Mouse (Mus musculus) bone marrow, adult 2 months (tissue): ENCODE results near the gene Dld. TPM values are rescaled to one million over a fixed set of nuclear protein-coding genes. Genes with fewer than 3 reads are reported as not detected.

Experiments used
- H3K27ac ChIP-seq: fragments of 200-500 bp; 2 replicates; pipeline ENCODE4 v1.5.1; 2012; ENCODE audit warnings: low read depth, mild to moderate bottlenecking, control low read depth, inconsistent platforms, low read length; ENCODE audit not compliant: control insufficient read depth, poor library complexity, insufficient read depth
- H3K4me1 ChIP-seq: fragments of 200-500 bp; 2 replicates; pipeline ENCODE4 v1.6.1; 2011; ENCODE audit warnings: low read length; ENCODE audit not compliant: control insufficient read depth, insufficient read depth
- H3K4me3 ChIP-seq: fragments of 200-500 bp; replicated peaks from 2 replicates; pipeline ENCODE3; 2011; ENCODE audit warnings: mild to moderate bottlenecking, low read depth, low read length, control low read depth; ENCODE audit not compliant: control insufficient read depth
- CTCF ChIP-seq: fragments of 200-500 bp; IDR thresholded peaks from 2 replicates; pipeline ENCODE4 v1.5.1; 2011; ENCODE audit warnings: low read length, control low read depth; ENCODE audit not compliant: control insufficient read depth, insufficient read depth
- POLR2A ChIP-seq: fragments of 200-500 bp; IDR thresholded peaks from 2 replicates; pipeline ENCODE4 v1.6.1; 2011; ENCODE audit warnings: low read depth, mild to moderate bottlenecking, control low read depth, low read length, borderline replicate concordance; ENCODE audit not compliant: control insufficient read depth
- WGBS: fragments of 180-500 bp; shearing (Covaris S2); methylation state at CpG from one replicate; pipeline ENCODE4 v1.1.7; 2018; 5-methylcytosine and 5-hydroxymethylcytosine counted together
- polyA plus RNA-seq: library from polyadenylated mRNA; stranded (reverse); fragments of >200 nt; gene quantifications from 2 replicates; pipeline ENCODE4 v1.2.4, GENCODE M21; 2011; ENCODE audit warnings: low replicate concordance; ENCODE audit not compliant: missing spikeins, insufficient read depth, insufficient read length

Dld gene
- 28.1 and 46.6 TPM in 2 replicates for polyA plus RNA-seq

DNA sequence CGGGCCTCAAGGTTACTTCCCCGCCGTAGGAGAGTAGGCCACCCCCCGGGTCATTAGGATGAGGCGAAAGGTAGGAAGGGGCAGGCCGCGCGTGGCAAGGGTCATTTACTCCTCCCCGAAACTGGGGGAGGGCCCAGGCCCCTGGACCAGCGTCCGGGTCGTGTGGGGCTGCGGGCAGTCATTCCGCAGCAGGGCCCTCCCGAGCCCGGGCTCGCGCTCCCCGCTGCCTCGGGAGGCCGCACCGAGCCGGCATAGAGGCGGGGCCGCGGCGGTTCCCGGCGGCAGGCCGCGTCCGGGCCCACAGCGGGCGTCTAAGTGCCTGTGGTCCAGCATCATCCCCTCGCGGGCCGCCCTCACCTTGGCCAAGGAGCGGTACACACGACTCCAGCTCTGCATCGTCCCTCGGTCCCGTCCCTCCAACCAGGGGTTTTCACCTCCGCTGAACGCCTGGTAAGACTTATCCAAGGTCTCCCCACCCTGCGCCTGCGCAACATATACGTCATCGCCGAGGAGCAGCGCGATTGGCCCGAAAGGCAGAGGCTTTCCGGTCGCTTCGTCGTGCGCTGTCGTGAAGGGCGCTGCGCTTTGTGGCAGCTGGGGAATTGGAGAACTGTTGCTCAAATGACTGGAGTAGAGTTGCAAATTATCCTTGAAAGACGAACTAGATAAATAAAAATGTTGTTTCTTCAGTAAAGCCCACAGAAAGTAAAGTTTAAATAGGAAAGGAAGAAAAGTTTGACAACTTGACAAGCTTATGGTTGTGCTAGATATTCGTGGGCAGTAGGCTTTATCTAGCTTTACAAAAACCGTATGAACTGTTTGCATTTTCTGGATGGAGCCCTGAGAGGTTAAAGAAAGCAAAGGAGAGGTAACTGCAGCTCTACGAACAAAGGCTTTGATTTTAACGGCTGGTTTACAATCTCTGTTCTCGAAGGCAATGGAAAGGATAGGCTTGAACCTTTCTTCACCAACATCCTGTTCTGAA lies at the start of gene Dld:
Gene Dld (minus strand): TSS at position 510 of the 985 bp plus-strand sequence.
- TF ChIP-seq POLR2A (peak; percentile 85; the same call in 1 of the 2 replicates), CTCF (no peak)
- peaks cover 1% of the 10 kb centered on the region for H3K4me1 ChIP-seq
- peak within 1 kb of the TSS; percentile 98 for H3K4me3 ChIP-seq
- WGBS = 4% methylated on average over 66 of the region's 66 CpGs
- H3K27ac ChIP-seq = peak within 1 kb of the TSS; percentile 83

GRCm38 (mm10) chr12:31400821-31401220 lies 49.6 kb upstream of the Dld start:
- Histone ChIP-seq H3K4me3 (no peak overlapping the region), H3K4me1 (no peaks in the 10 kb centered on the region; the same call in 1 of the 2 replicates), H3K27ac (no peak overlapping the region)
- WGBS = 87% methylated on average over 1 of the region's 1 CpGs
- TF ChIP-seq CTCF = no peak

- Histone ChIP-seq H3K27ac (no peak overlapping the region), H3K4me3 (no peak overlapping the region), H3K4me1 (no peaks in the 10 kb centered on the region; the same call in 1 of the 2 replicates)
- no peak for TF ChIP-seq CTCF
- TF ChIP-seq POLR2A = no peak
- WGBS = 83% methylated on average over 4 of the region's 4 CpGs
Observed at GRCm38 (mm10) chr12:31397709-31398108, 46.5 kb upstream of the Dld start.

DNA sequence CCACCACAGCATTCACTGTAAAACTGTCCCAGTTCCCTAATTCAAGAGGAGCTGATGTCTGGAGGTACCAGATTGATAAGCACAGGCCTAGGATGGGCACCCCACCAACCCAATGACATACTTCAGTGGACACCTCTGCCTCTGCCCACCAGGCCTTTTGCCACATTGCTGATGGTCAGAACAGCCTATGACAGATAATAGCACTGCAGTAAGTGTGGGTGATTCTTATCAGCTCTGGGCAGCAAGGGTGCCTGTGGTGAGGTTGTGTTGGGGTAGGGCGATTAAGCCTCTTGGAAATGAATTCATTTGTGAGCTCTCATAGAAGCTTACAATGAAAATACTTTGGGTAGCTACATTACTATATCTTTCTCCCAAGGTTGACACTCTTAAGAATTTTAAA lies 44.6 kb upstream of the Dld start:
- H3K4me3 ChIP-seq = no peak overlapping the region
- H3K4me1 ChIP-seq = no peaks in the 10 kb centered on the region; the same call in 1 of the 2 replicates
- WGBS = 79% methylated on average over 1 of the region's 1 CpGs
- TF ChIP-seq CTCF (no peak), POLR2A (no peak)
- no peak overlapping the region for H3K27ac ChIP-seq

- WGBS = 77% methylated on average over 12 of the region's 12 CpGs
- Histone ChIP-seq H3K27ac (no peak overlapping the region), H3K4me3 (no peak overlapping the region), H3K4me1 (no peaks in the 10 kb centered on the region; the same call in 1 of the 2 replicates)
- no peak for TF ChIP-seq POLR2A
- TF ChIP-seq CTCF = no peak
Observed at GRCm38 (mm10) chr12:31391696-31392095, 40.4 kb upstream of the Dld start.

- Histone ChIP-seq H3K4me1 (no peaks in the 10 kb centered on the region; the same call in 1 of the 2 replicates), H3K27ac (no peak within 1 kb of the TSS), H3K4me3 (no peak within 1 kb of the TSS)
- TF ChIP-seq POLR2A = no peak
- no peak for TF ChIP-seq CTCF
- 79% methylated on average over 3 of the region's 3 CpGs for WGBS
Observed at GRCm38 (mm10) chr12:31390571-31390970, 39.3 kb upstream of the Dld start, which contains the start of gene Slc26a3. Gene Slc26a3, plus strand, starts transcription at chr12:31390871.

- H3K4me3 ChIP-seq = no peak overlapping the region
- no peak overlapping the region for H3K27ac ChIP-seq
- TF ChIP-seq CTCF (no peak), POLR2A (no peak)
- H3K4me1 ChIP-seq = no peaks in the 10 kb centered on the region; the same call in 1 of the 2 replicates
- 72% methylated on average over 3 of the region's 3 CpGs for WGBS
Observed at GRCm38 (mm10) chr12:31387303-31387702, 36.0 kb upstream of the Dld start.

- Histone ChIP-seq H3K27ac (no peak overlapping the region), H3K4me3 (no peak overlapping the region), H3K4me1 (no peaks in the 10 kb centered on the region)
- TF ChIP-seq CTCF (no peak), POLR2A (no peak)
- 70% methylated on average over 2 of the region's 2 CpGs for WGBS
Observed at GRCm38 (mm10) chr12:31382451-31382850, 31.2 kb upstream of the Dld start.

- Histone ChIP-seq H3K27ac (no peak overlapping the region), H3K4me3 (no peak overlapping the region), H3K4me1 (no peaks in the 10 kb centered on the region)
- WGBS = 20% methylated on average over 2 of the region's 2 CpGs
- TF ChIP-seq CTCF = no peak
- no peak for TF ChIP-seq POLR2A
Observed at GRCm38 (mm10) chr12:31380878-31381277, 29.6 kb upstream of the Dld start.
